Mouse (Mus musculus) forebrain, embryonic 15.5 days (tissue): ENCODE measurements around the gene Gbf1. TPM values are rescaled to one million over a fixed set of nuclear protein-coding genes. Genes with fewer than 3 reads are reported as not detected.

Source experiments
- ATAC-seq: fragments of 200-750 bp; cut with Nextera tagmentation; replicated peaks from 2 replicates; pipeline ENCODE4 v1.8.0; 2017; ENCODE audit warnings: mild to moderate bottlenecking, moderate TSS enrichment, moderate library complexity
- H3K27ac ChIP-seq: fragments of 300-500 bp; sonication (generic); replicated peaks from 2 replicates; pipeline ENCODE4 v1.5.1; 2015; ENCODE audit warnings: mild to moderate bottlenecking, inconsistent platforms
- H3K27me3 ChIP-seq: fragments of 300-500 bp; sonication (generic); 2 replicates; pipeline ENCODE4 v1.6.1; 2015; ENCODE audit warnings: inconsistent platforms
- H3K36me3 ChIP-seq: fragments of 300-500 bp; sonication (generic); 2 replicates; pipeline ENCODE4 v1.6.1; 2015; ENCODE audit warnings: mild to moderate bottlenecking, inconsistent platforms
- H3K4me1 ChIP-seq: fragments of 300-500 bp; sonication (generic); 2 replicates; pipeline ENCODE4 v1.6.1; 2015; ENCODE audit warnings: inconsistent platforms
- H3K4me2 ChIP-seq: fragments of 300-500 bp; sonication (generic); replicated peaks from 2 replicates; pipeline ENCODE4 v1.6.1; 2015; ENCODE audit warnings: mild to moderate bottlenecking, inconsistent platforms
- H3K4me3 ChIP-seq: fragments of 300-500 bp; sonication (generic); 2 replicates; pipeline ENCODE4 v1.5.1; 2015; ENCODE audit warnings: mild to moderate bottlenecking, inconsistent platforms
- H3K9ac ChIP-seq: fragments of 300-500 bp; sonication (generic); replicated peaks from 2 replicates; pipeline ENCODE4 v1.6.1; 2015; ENCODE audit warnings: mild to moderate bottlenecking, inconsistent platforms
- H3K9me3 ChIP-seq: fragments of 300-500 bp; sonication (generic); 2 replicates; pipeline ENCODE4 v1.6.1; 2016; ENCODE audit warnings: inconsistent platforms
- WGBS: fragments of 180-500 bp; shearing (Covaris S2); methylation state at CpG from one replicate; pipeline ENCODE4 v1.1.7; 2015; ENCODE audit warnings: mixed read lengths; 5-methylcytosine and 5-hydroxymethylcytosine counted together
- polyA plus RNA-seq: library from polyadenylated mRNA; unstranded; fragments of >200 nt; fragmentation: Nextera tagmentation; extraction: Ambion mirVana; gene quantifications from 2 replicates; pipeline ENCODE4 v1.2.1, GENCODE M21; 2015

Gene Gbf1
- polyA plus RNA-seq, 1 experiment from 2014 or later: 71.3 TPM

DNA sequence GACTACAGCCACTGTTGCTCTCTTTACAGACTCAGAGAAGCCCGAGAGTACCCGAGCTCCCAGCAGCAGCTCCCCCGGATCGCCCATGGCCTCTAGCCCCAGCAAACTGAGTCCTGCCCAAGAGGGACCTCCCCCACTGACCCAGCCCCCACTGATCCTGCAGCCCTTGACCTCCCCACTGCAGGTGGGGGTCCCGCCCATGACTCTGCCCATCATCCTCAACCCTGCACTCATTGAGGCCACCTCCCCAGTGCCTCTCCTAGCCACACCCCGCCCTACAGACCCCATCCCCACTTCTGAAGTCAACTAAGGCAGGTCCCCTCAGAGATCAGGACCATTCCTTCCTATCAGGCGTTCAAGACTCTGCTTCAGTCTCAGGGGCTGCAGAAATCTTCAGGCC is 133.3 kb downstream of the Gbf1 start:
- peaks cover 55% of the 10 kb centered on the region for H3K36me3 ChIP-seq
- no peak for ATAC-seq
- no peak overlapping the region for H3K4me3 ChIP-seq
- H3K9me3 ChIP-seq: no peaks in the 10 kb centered on the region
- no peaks in the 10 kb centered on the region for H3K27me3 ChIP-seq
- no peak overlapping the region for H3K27ac ChIP-seq
- no peak overlapping the region for H3K9ac ChIP-seq
- no peak overlapping the region for H3K4me2 ChIP-seq
- WGBS: 83% methylated on average over 7 of the region's 7 CpGs
- H3K4me1 ChIP-seq: no peaks in the 10 kb centered on the region

DNA sequence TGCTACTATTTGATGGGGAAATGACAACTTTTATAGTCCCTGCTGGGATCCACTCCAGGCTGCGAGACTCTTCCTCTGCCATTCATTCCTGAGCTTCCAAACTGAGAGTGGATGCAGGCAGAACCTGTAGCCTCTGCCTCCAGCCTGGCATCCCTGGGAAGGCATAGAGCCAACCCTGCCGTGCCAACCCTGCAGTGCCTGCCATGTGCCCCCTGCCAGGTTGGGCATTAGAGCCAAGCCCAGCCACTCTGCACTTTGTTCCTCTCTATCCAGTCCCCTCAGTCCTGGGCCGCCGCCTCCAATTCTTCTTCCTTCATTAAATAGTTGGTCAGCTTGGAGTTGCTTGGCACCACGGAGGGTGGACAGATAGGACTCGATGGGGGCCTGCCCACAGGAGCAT is 133.7 kb downstream of the Gbf1 start:
- Histone ChIP-seq H3K9ac (no peak overlapping the region), H3K36me3 (peaks cover 51% of the 10 kb centered on the region)
- ATAC-seq: no peak

DNA sequence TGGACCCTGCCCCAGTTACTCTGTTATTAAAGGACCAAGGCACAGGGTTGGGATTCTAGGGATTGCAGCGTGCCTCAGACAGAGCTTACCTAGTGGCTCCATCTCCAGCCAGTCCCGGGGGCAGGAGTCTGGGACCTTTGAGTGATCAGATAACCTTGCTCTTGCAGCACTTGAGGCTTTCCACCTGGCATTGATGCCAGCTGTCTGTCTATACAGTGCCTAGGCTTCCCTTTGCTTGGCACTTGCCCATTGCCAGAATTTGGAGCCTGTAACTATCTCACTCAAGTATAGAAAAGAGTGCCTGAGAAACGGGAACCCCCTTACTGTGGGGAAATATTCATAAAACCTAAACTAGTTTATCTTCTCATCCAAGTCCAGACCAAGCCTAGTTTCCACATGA is 134.6 kb downstream of the Gbf1 start:
- no peak overlapping the region for H3K4me3 ChIP-seq
- no peak overlapping the region for H3K27ac ChIP-seq
- no peaks in the 10 kb centered on the region for H3K9me3 ChIP-seq
- peaks cover 42% of the 10 kb centered on the region for H3K36me3 ChIP-seq
- H3K9ac ChIP-seq: no peak overlapping the region
- no peaks in the 10 kb centered on the region for H3K4me1 ChIP-seq
- H3K27me3 ChIP-seq: no peaks in the 10 kb centered on the region
- 93% methylated on average over 3 of the region's 3 CpGs for WGBS
- H3K4me2 ChIP-seq: no peak overlapping the region
- no peak for ATAC-seq

More for the DNA sequence above, 133.7 kb downstream of the Gbf1 start:
- no peak overlapping the region for H3K4me2 ChIP-seq
- no peaks in the 10 kb centered on the region for H3K9me3 ChIP-seq
- H3K4me1 ChIP-seq: no peaks in the 10 kb centered on the region
- H3K4me3 ChIP-seq: no peak overlapping the region
- no peak overlapping the region for H3K27ac ChIP-seq
- no peaks in the 10 kb centered on the region for H3K27me3 ChIP-seq
- 89% methylated on average over 6 of the region's 6 CpGs for WGBS

- Histone ChIP-seq H3K4me2 (no peak overlapping the region), H3K27ac (no peak overlapping the region), H3K9ac (no peak overlapping the region), H3K9me3 (no peaks in the 10 kb centered on the region), H3K36me3 (peaks cover 36% of the 10 kb centered on the region), H3K4me1 (no peaks in the 10 kb centered on the region), H3K4me3 (no peak overlapping the region), H3K27me3 (no peaks in the 10 kb centered on the region)
- ATAC-seq: no peak
- 92% methylated on average over 3 of the region's 3 CpGs for WGBS
These were observed 135.3 kb downstream of the Gbf1 start for GRCm38 (mm10) chr19:46287566-46287965.

DNA sequence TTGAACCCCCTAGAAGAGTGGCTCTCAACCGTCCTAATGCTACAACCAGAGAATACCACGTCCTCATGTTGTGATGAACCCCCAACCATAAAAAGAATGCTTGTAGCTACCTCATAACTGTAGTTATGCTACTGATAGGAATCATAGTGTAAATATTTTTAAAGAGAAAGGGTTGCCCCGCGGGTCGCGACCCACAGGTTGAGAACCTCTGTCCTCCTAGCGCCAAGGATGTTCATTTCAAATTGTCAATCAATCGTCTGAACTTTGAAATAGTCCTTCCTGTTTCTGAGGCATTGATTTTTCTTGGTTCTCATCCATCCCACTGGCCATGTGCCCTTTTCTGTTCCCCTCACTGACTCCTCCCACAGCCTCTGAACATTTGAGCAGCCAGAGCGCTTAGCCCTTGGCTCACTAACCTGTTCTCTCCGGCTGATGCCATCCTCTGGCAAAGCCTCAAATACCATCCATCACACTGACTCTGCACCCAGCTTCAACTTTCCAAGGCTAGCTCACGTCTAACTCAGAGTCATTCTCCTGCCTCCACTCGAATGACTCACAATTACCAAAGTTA is 138.3 kb downstream of the Gbf1 start:
- Histone ChIP-seq H3K27ac (no peak overlapping the region), H3K9ac (no peak overlapping the region), H3K9me3 (no peaks in the 10 kb centered on the region), H3K4me3 (no peak overlapping the region), H3K4me1 (no peaks in the 10 kb centered on the region), H3K4me2 (no peak overlapping the region), H3K27me3 (no peaks in the 10 kb centered on the region), H3K36me3 (peaks cover 6% of the 10 kb centered on the region; the same call in 1 of the 2 replicates)
- ATAC-seq: no peak
- WGBS: 76% methylated on average over 12 of the region's 12 CpGs

DNA sequence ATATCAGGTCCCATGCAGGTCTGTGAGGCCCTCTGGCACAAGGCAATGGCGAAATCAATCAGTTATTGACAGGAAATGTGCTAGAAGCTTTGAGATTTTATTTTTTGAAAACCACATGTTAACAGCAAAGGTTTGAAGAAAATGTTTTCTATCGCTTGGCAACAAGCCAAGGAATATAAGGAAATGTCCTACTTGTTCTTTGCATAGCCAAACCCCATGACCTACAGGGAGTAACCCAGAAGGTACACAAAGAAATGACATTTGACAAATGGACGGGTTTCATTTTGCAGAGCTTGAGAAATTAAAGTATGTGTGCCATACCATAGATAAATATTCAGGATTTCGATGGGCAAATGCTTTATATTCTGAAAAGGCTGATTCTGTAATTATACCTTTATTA is 144.6 kb downstream of the Gbf1 start:
- no peaks in the 10 kb centered on the region for H3K36me3 ChIP-seq
- no peaks in the 10 kb centered on the region for H3K4me1 ChIP-seq
- ATAC-seq: no peak
- no peaks in the 10 kb centered on the region for H3K9me3 ChIP-seq
- no peak overlapping the region for H3K4me2 ChIP-seq
- H3K4me3 ChIP-seq: no peak overlapping the region
- no peak overlapping the region for H3K27ac ChIP-seq
- 77% methylated on average over 4 of the region's 4 CpGs for WGBS
- H3K9ac ChIP-seq: no peak overlapping the region
- no peaks in the 10 kb centered on the region for H3K27me3 ChIP-seq

DNA sequence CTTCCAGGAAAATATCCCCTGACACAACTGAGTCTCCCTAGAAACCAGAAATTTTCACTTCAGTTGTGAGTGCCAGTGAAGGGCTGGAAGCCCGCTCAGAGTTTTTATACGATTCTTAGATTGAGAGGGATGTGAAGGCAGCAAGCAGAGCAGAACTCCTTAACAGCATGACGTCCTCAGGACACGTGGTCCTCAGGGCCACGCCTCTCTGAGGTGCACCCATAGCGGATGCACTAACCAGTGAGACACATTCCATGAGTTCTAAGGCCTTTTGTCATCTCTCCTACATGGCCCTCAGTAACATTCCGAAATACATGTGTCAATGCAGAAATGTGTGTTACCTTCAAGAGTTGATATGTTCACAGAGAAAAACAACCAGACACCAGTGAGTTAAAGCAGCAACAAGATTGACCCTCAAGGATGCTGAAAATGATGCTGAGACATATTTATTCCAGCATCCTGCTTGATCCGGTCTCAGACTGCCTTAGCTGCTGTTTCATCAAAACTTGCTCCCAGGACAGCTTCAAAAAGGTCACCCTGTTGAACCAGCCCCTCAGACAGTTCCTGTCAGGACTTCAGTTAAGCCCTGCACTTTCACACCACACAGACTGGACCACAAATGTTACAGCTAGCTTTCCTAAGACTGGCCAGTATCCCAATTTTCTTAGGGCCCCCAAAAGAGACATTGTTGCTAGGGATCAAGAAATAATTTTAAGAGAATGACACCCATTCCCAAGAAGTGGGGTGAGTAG is 148.2 kb downstream of the Gbf1 start:
- Histone ChIP-seq H3K4me3 (no peak overlapping the region), H3K27ac (no peak overlapping the region), H3K27me3 (peaks cover 8% of the 10 kb centered on the region; the same call in 1 of the 2 replicates), H3K36me3 (no peaks in the 10 kb centered on the region), H3K4me2 (no peak overlapping the region), H3K4me1 (peaks cover 18% of the 10 kb centered on the region), H3K9ac (no peak overlapping the region), H3K9me3 (no peaks in the 10 kb centered on the region)
- no peak for ATAC-seq
- WGBS: 38% methylated on average over 8 of the region's 8 CpGs

DNA sequence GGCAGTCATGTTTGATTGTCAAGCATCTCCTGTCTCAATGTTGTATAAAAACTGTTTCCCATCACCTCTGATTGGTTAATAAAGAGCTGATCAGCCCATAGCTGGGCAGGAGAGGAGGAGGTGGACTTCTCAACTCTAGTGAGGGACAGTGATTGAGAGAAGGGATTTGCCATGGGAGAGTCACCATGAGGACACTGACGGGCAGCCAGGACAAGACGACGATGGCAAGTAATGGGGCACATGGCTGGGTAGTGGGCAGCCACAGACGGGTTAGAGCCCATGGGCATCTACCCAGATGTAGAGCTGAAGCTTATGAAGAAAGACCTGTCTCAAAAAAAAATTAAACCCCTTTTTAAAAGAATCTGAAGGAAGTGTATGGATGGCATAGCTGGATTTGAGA is 150.2 kb downstream of the Gbf1 start:
- H3K27ac ChIP-seq: no peak overlapping the region
- ATAC-seq: no peak
- peaks cover 8% of the 10 kb centered on the region; the same call in 1 of the 2 replicates for H3K27me3 ChIP-seq
- no peak overlapping the region for H3K9ac ChIP-seq
- H3K4me2 ChIP-seq: no peak overlapping the region
- H3K4me1 ChIP-seq: peaks cover 24% of the 10 kb centered on the region
- H3K36me3 ChIP-seq: no peaks in the 10 kb centered on the region
- WGBS: 89% methylated on average over 4 of the region's 4 CpGs
- H3K4me3 ChIP-seq: no peak overlapping the region
- H3K9me3 ChIP-seq: no peaks in the 10 kb centered on the region

GRCm38 (mm10) chr19:46303251-46304215 is 151.2 kb downstream of the Gbf1 start:
- peaks cover 25% of the 10 kb centered on the region for H3K4me1 ChIP-seq
- peak overlapping the region; percentile 69 for H3K4me2 ChIP-seq
- H3K27me3 ChIP-seq: peaks cover 17% of the 10 kb centered on the region
- no peak overlapping the region for H3K9ac ChIP-seq
- peak overlapping the region; percentile 61 for H3K4me3 ChIP-seq
- WGBS: 56% methylated on average over 18 of the region's 18 CpGs
- no peak overlapping the region for H3K27ac ChIP-seq
- no peak for ATAC-seq
- no peaks in the 10 kb centered on the region for H3K9me3 ChIP-seq
- no peaks in the 10 kb centered on the region for H3K36me3 ChIP-seq

DNA sequence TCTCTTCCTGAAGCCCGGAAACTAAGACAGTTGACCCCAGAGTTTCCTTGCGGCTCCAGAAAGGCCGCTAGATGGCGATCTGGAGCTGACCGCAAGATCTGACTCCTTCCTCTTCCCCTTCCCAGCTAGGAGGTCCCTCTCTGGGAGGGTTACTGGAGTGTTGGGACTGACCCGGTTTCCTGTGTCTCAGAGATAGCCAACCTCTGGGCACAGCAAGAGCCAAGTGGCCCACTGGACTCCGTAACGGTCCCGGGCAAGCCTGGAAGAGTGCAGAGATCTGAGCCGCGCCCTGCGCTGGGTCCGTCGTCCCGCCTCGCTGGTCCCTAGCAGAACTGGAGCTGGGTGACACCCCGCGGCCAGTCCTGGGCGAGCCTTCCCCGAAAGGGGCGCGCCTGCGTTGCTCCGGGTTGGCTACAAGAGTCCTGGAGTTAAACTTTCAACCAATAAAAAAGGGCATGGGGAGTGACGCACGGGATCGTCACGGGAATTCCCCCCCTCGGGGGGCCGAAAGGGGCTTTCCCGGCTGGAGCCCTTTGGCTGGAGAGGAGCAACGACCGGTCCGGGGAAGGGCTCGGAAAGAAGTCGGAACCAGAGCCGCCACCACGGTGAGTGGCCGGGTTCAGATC is 152.0 kb downstream of the Gbf1 start, which contains the start of gene Nfkb2:
Nfkb2 (plus strand) TSS at position 105 of the 626 bp plus-strand sequence.
- peak within 1 kb of the TSS; percentile 69 for H3K4me2 ChIP-seq
- H3K27ac ChIP-seq: no peak within 1 kb of the TSS; the same call in 1 of the 2 replicates
- peak within 1 kb of the TSS; percentile 61 for H3K4me3 ChIP-seq
- peak; percentile 75 for ATAC-seq
- H3K4me1 ChIP-seq: peaks cover 33% of the 10 kb centered on the region
- peak within 1 kb of the TSS; percentile 53 for H3K9ac ChIP-seq
- no peaks in the 10 kb centered on the region for H3K9me3 ChIP-seq
- peaks cover 18% of the 10 kb centered on the region for H3K27me3 ChIP-seq
- no peaks in the 10 kb centered on the region for H3K36me3 ChIP-seq
- WGBS: under 1% methylated on average over 39 of the region's 39 CpGs

DNA sequence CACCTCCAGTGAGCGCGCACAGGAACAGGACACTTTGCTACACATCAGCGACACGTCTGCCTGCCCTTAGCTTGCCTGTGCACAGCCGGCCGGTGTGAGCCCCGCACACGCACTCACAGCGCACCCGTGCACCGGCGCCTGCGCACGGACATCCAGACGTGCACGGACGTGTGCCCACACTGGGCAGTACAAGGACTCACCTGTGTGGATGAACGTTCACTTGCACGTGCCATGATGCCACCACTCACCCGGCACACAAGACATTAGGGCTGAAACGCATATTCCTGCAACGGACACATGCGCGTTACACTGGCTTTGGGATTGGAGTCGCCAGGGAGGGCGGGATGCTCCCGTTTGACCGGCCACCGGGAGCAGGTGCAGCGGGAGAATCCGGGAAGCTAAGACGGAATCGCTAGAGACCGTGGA is 152.6 kb downstream of the Gbf1 start:
- no peaks in the 10 kb centered on the region for H3K36me3 ChIP-seq
- H3K4me3 ChIP-seq: peak overlapping the region; percentile 61
- ATAC-seq: no peak; the same call in 1 of the 2 replicates
- under 1% methylated on average over 34 of the region's 34 CpGs for WGBS
- H3K9me3 ChIP-seq: no peaks in the 10 kb centered on the region
- H3K4me2 ChIP-seq: peak overlapping the region; percentile 69
- H3K4me1 ChIP-seq: peaks cover 35% of the 10 kb centered on the region
- no peak overlapping the region; the same call in 1 of the 2 replicates for H3K27ac ChIP-seq
- peaks cover 18% of the 10 kb centered on the region for H3K27me3 ChIP-seq
- peak overlapping the region; percentile 53 for H3K9ac ChIP-seq
